Mouse (Mus musculus): Measurements from ENCODE around the gene Vezf1.
A peak's percentile ranks its signal among the peaks of the same experiment; 100 is the strongest.

Gene Vezf1

GRCm38 (mm10) chr11:88131847-88132246 lies 63.8 kb downstream of the Vezf1 start:
- peak; percentile 44 for DNase-seq

All from thymus, postnatal 25 days (tissue).